Mouse (Mus musculus) embryonic fibroblast, embryonic 13.5 days (primary cell): ENCODE data around the gene Tmem14a. TPM values are rescaled to one million over a fixed set of nuclear protein-coding genes. Genes with fewer than 3 reads are reported as not detected.
"Not testable (repeated sequence)": the region's sequence is repeated elsewhere in the genome, so short reads cannot be mapped to it uniquely, and the experiment has no call there.

Experiments used
- H3K27ac ChIP-seq: 2 replicates; pipeline ENCODE4 v1.5.1; 2012; ENCODE audit warnings: low read length, control low read depth, inconsistent platforms; ENCODE audit not compliant: insufficient read depth
- H3K4me1 ChIP-seq: 2 replicates; pipeline ENCODE4 v1.6.1; 2011; ENCODE audit warnings: low read length; ENCODE audit not compliant: control insufficient read depth, insufficient read depth
- H3K4me3 ChIP-seq: 2 replicates; pipeline ENCODE4 v1.5.1; 2011; ENCODE audit warnings: mild to moderate bottlenecking, control low read depth, low read length; ENCODE audit not compliant: insufficient read depth
- CTCF ChIP-seq: IDR thresholded peaks from 2 replicates; pipeline ENCODE4 v1.5.1; 2011; ENCODE audit warnings: mild to moderate bottlenecking, control low read depth, low read length, moderate library complexity, borderline replicate concordance; ENCODE audit not compliant: insufficient read depth
- POLR2A ChIP-seq: IDR thresholded peaks from 2 replicates; pipeline ENCODE4 v1.6.1; 2011; ENCODE audit warnings: low read depth, mild to moderate bottlenecking, control low read depth, low read length, moderate library complexity
- polyA plus RNA-seq: library from polyadenylated mRNA; stranded (reverse); fragments of >200 nt; gene quantifications from 2 replicates; pipeline ENCODE4 v1.2.4, GENCODE M21; 2011; ENCODE audit warnings: low read depth; ENCODE audit not compliant: missing spikeins, insufficient read length

Tmem14a gene
- 8.0 and 8.6 TPM in 2 replicates for polyA plus RNA-seq

DNA sequence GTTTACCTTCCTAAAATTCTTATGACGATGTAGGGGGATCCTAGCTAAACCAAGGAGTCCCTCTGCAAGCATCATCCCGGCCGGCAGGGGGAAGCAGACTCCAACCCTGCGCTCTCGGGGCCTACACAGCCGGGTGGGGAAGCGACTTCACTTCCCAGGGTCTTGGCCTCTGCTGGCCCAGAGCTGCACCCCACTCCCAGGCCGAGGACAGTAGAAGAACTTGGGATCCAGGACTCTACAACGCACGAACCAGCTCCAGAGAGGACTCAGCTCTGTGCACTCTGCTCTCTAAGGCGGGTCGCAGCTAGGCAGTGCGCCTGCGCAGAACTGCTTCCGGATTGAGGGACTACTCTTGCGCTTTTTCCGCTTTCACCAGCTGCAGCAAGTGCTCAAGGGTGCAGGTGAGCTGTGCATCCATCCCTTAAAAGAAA, at the start of gene Tmem14a:
Gene Tmem14a, plus strand, starts transcription at position 87 of the 431 bp plus-strand sequence.
- TF ChIP-seq POLR2A (peak; percentile 86), CTCF (peak; percentile 76)
- H3K27ac ChIP-seq: peak within 1 kb of the TSS; percentile 17; the same call in 1 of the 2 replicates
- no peaks in the 10 kb centered on the region for H3K4me1 ChIP-seq
- peak within 1 kb of the TSS; percentile 48 for H3K4me3 ChIP-seq

DNA sequence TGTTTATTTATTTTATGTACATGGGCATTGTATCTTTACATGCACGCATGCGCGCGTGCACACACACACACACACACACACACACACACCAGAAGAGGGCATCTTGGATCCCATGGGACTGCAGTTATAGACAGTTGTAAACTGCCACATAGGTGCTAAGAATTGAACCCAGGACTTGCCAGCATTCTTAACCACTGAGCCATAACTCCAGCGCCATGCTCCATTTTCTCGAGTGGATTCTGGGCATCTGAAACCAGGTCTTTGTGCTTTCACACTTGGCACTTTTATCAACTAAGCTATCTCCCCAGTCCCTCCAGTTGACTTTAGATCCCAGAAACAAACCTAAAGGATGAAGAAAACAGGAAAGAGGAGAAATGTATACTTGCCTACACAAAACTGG, 33.2 kb upstream of the Tmem14a start:
- Histone ChIP-seq H3K4me1 (no peaks in the 10 kb centered on the region), H3K4me3 (no peak overlapping the region), H3K27ac (no peak overlapping the region)
- TF ChIP-seq CTCF: no peak

DNA sequence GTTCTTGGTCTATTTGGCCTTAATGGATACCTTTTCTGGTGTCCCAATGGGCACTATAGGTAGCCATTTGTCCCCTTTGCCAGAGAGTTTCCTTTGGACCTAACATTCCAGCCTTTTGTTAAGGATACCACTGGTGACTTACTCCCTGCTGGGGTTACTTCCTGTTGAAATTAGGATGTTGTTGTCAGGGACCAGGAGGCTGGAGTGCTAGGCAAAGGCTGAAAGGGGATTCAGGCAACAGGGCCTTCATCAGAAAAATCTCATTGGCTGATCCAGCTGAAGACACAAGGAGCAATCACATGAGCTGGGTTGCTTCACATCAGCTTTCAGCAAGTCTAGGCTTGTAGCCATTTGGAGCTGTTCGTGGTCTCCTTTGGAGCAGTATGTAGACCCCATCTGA, 12.1 kb upstream of the Tmem14a start:
- H3K27ac ChIP-seq: no peak overlapping the region
- TF ChIP-seq POLR2A: no peak
- no peak for TF ChIP-seq CTCF
- no peaks in the 10 kb centered on the region for H3K4me1 ChIP-seq
- H3K4me3 ChIP-seq: no peak overlapping the region

DNA sequence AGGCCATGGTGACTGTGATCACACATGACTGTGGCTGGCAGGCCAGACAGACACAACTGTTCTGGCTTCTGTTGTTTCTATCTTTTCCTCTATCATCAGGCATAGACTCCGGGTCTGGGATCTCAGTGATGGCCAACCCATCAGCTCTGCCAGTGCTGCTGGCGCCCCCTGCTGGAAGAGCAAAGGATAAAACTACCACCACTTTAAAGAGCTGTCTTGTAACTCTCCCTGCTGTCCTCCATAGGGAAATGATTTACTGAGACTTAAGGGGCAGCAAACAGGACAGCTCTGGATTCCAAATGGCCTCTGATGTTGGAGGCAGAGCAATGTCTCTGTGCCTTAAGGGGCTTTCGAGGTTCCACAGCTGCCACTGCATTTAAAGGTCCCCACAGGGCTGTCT, 4.8 kb upstream of the Tmem14a start:
- not testable (repeated sequence) for H3K27ac ChIP-seq, H3K4me1 ChIP-seq, H3K4me3 ChIP-seq

DNA sequence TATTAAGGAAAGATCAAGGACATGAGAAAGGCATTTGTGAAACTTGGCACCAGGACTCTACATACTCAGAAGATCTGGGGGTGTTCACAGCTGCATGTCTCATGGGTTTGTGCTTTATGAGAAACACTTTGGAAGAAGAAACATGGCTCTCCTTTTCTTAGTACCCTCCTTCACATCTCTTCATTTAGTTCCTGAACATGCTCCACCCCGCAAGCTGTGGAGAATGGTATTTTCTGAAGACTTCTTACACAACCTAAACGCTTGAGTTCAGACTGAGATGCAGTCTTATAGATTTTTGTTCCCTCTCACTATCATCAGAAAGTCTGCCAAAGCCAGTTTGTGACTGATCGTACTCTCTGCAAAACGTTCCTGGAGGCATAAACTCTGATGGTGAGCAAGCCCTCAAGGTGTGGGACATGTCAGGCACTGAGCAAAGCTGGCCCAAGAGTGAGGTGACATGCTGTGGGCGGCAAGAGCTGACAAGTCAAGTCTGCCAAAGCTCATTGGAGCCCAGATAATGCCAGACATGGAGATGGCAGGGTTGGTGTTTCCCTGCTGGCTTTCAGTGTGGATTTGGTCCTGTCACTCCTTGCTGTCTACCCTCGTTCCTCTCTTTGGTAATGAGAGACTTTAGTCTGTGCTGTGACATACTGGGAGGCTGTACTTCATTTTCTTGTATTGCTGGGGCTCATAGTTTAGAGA, 4.2 kb upstream of the Tmem14a start:
- H3K4me1 ChIP-seq, H3K27ac ChIP-seq, H3K4me3 ChIP-seq: not testable (repeated sequence)

DNA sequence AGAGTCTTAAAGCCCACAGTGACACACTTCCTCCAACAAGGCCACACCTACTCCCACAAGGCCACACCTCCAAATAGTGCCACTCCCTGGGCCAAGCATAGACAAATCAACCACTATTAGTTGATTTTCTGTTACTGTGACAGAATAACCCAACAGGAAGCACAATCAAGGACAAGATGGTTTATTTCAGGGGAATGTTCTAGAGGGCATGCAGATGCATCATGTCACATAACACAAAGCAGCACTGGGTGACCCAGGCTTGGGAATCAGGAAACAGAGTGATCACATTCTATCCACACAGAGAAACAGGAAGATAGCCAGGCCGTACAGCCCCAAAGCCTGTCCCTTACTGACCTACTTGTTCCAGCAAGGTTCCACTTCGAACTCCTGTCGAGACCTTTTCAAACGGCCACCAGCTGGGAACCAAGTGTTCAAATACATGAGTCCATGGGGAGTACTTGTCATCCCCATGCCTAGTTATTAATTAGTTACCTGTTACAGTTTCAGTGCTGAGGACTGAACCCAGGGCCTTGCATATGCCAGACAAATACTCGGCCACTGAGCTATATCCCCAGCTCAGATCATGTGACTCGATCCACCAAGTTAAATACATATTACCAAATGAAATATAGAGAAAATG, 9.5 kb downstream of the Tmem14a start:
- TF ChIP-seq CTCF: no peak
- TF ChIP-seq POLR2A: no peak
- no peaks in the 10 kb centered on the region for H3K4me1 ChIP-seq
- H3K27ac ChIP-seq: no peak overlapping the region
- H3K4me3 ChIP-seq: no peak overlapping the region

DNA sequence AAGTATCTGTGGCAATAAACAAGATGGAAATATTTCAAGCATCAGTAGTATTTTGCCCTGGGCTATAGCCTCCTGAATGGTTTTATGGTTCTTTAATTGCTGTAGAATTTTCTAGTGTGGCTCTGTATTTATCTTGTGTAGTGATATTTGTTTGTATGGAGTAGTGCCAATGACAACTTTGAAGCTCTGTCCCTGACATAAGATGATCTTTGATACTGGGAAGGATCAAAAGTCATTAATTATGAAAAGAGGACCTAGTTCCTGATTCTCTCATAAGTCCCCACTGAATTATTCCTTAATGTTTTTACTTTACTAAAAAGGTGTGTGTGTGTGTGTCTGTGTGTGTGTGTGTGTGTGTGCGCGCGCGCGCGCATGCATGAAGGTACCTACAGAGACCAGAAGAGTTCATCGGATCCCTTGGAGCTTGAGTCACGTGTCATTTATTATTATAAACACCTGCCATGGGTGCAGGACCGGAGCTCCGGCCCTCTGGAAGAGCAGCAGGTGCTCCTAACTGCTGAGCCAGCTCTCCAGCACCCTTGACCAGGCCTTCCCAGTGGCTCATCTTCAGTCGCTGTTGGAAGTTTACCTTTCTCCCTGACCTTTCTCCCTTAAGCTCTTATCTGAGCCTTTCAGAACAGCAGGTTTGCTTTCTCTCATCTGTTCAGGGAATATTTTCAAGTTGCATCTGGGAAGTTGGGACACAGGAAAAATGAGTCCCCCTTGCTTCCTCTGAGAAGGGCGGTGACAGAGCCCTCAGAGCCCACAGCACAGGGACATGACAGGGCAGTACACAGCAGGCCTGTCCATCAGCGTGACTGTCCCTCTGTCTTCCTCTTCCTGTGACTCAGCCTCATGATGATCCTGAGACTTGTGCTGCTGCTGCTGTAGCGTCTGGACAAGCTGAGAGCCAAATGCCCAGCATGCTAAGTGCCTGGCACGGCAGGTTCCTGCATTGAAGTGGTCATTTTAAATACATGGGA, 10.7 kb downstream of the Tmem14a start:
- not testable (repeated sequence) for H3K4me1 ChIP-seq, H3K4me3 ChIP-seq, H3K27ac ChIP-seq

DNA sequence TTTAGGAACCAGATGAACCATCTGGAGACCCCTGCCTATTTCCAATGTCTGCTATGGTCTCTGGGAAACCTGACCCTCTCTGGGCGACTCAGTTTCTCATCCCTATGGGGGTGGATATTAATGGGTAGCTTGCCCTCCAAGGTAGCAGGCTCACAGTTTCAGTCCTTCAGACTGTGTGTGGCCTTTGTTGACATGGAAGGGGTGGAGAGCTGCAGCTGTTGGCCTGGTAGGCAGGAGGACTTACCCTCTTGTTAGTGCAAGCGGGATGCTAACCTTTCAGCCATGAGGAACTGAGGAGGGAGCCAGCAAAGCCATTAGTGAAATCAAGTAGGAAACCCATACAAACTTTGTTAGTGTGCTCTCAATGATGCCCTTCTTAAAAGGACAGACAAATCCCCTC, 12.0 kb downstream of the Tmem14a start:
- TF ChIP-seq CTCF: no peak
- TF ChIP-seq POLR2A: no peak
- Histone ChIP-seq H3K4me1 (no peaks in the 10 kb centered on the region), H3K4me3 (no peak overlapping the region), H3K27ac (no peak overlapping the region)

DNA sequence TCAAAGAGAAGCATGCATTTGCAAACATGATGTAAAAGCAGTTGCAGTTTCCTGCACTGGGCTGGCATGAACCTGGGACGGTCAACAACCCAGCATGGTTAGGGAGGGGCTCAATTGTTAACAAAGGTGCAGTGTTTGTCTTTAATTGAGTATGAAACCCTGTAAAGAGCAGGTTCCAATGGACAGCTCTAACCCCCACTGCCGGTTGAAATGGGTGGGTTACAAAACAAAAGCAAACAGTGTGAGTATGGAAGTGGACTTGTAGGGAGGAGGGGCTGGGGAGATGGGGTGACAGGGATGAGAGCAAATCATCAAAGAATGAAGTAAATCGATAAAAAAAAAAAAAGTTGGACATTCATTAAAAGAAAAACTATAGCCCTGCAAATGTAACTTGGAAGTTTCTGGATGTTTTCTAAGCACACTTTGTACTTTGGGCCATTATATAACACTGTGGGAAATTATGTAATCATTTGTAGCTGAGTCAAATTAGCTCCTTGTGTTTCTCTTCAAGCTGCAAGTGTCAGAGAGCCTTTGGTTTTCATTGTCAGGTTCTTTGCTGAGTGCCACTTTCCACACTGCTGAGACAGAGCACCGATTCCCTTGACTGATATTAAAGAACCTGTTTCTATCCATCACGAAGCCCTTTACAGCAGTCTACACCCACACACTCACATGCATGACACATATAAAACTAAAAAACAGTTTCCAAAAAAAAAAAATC, 13.5 kb downstream of the Tmem14a start:
- H3K27ac ChIP-seq: no peak overlapping the region
- H3K4me1 ChIP-seq: no peaks in the 10 kb centered on the region
- no peak overlapping the region for H3K4me3 ChIP-seq
- TF ChIP-seq POLR2A (no peak), CTCF (no peak)

DNA sequence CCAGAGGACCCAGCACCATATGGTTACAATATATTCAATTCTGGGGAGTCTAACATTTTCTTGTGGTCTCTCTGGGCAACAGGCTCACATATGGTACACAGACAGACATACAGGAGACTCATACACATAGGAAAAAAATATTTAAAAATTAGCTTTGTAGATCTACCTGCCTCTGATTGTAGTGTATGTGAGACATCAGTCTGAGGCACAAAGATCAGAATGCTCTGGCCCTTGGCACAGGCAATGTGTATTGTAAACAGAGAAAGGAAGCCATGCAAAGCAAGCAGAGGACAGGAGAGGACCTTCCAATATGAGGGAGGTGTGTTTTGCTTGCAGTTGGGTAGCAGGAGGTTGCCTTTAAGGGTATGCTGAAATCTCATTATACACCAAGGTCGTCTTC, 14.1 kb downstream of the Tmem14a start:
- TF ChIP-seq POLR2A: no peak
- no peak for TF ChIP-seq CTCF
- Histone ChIP-seq H3K27ac (no peak overlapping the region), H3K4me3 (no peak overlapping the region), H3K4me1 (no peaks in the 10 kb centered on the region)
